Mouse (Mus musculus) MEL (cell line): Measurements from ENCODE around the gene Eif4e1b. TPM values are rescaled to one million over a fixed set of nuclear protein-coding genes. Genes with fewer than 3 reads are reported as not detected.
"Not testable (repeated sequence)": the region's sequence is repeated elsewhere in the genome, so short reads cannot be mapped to it uniquely, and the experiment has no call there.

Experiments used
- DNase-seq: peaks from one replicate; pipeline ENCODE4 v3.0.0; 2011; ENCODE audit warnings: low read depth, low spot score
- H3K27ac ChIP-seq: 2 replicates; pipeline ENCODE4 v1.5.1; 2012; ENCODE audit warnings: low read depth, mild to moderate bottlenecking, control low read depth, low read length, moderate library complexity; ENCODE audit not compliant: control insufficient read depth
- H3K27me3 ChIP-seq, 2 experiments: fragments of 150-350 bp in 1 of 2; sonication (generic) in 1 of 2; 2 replicates each; pipeline ENCODE4 v1.6.1; 2012; ENCODE audit warnings: low read length in 2 of 2, mild to moderate bottlenecking in 2 of 2, improper control_type of control experiment in 1 of 2, moderate library complexity in 1 of 2; ENCODE audit not compliant: insufficient read depth in 2 of 2, control insufficient read depth in 1 of 2
- H3K36me3 ChIP-seq, 2 experiments: 2 replicates each; pipeline ENCODE4 v1.6.1; 2012 to 2014; ENCODE audit warnings: low read length in 2 of 2, improper control_type of control experiment in 1 of 2, inconsistent platforms in 1 of 2, mild to moderate bottlenecking in 1 of 2; ENCODE audit not compliant: insufficient read depth in 2 of 2, control insufficient read depth in 1 of 2
- H3K4me1 ChIP-seq, 2 experiments: fragments of 150-350 bp in 1 of 2; sonication (generic) in 1 of 2; 2 replicates each; pipeline ENCODE4 v1.6.1; 2012; ENCODE audit warnings: low read length in 2 of 2, improper control_type of control experiment in 1 of 2, mild to moderate bottlenecking in 1 of 2; ENCODE audit not compliant: insufficient read depth in 2 of 2, control insufficient read depth in 1 of 2
- H3K4me3 ChIP-seq, 2 experiments: fragments of 150-350 bp in 1 of 2; sonication (generic) in 1 of 2; 2 replicates each; pipeline ENCODE4 v1.5.1; 2012; ENCODE audit warnings: low read depth in 2 of 2, low read length in 2 of 2, mild to moderate bottlenecking in 2 of 2, moderate library complexity in 2 of 2, control low read depth in 1 of 2, improper control_type of control experiment in 1 of 2; ENCODE audit not compliant: control insufficient read depth in 1 of 2, insufficient read depth in 1 of 2
- H3K79me2 ChIP-seq: 2 replicates; pipeline ENCODE4 v1.6.1; 2012; ENCODE audit warnings: mild to moderate bottlenecking, low read length, moderate library complexity; ENCODE audit not compliant: control insufficient read depth, poor library complexity, insufficient read depth
- H3K9ac ChIP-seq: 2 replicates; pipeline ENCODE4 v1.6.1; 2012; ENCODE audit warnings: low read depth, mild to moderate bottlenecking, control low read depth, low read length, moderate library complexity; ENCODE audit not compliant: control insufficient read depth, poor library complexity, severe bottlenecking
- H3K9me3 ChIP-seq: fragments of 150-350 bp; sonication (generic); replicated peaks from 2 replicates; pipeline ENCODE4 v1.6.1; 2012; ENCODE audit warnings: mild to moderate bottlenecking, low read length, improper control_type of control experiment, moderate library complexity; ENCODE audit not compliant: insufficient read depth
- CHD1 ChIP-seq: IDR thresholded peaks from 2 replicates; pipeline ENCODE4 v1.6.1; 2012; ENCODE audit warnings: low read depth, mild to moderate bottlenecking, inconsistent platforms, low read length, improper control_type of control experiment
- CHD2 ChIP-seq: IDR thresholded peaks from 2 replicates; pipeline ENCODE4 v1.6.1; 2011; ENCODE audit warnings: low read length, improper control_type of control experiment
- ELF1 ChIP-seq: IDR thresholded peaks from 2 replicates; pipeline ENCODE4 v1.6.1; 2014; ENCODE audit warnings: low read depth, mild to moderate bottlenecking, inconsistent platforms, low read length, improper control_type of control experiment, moderate library complexity
- EP300 ChIP-seq, 2 experiments: IDR thresholded peaks; 2 replicates each; pipeline ENCODE4 v1.6.1; 2011; ENCODE audit warnings: improper control_type of control experiment in 2 of 2, low read length in 2 of 2, low read depth in 1 of 2, mild to moderate bottlenecking in 1 of 2
- ETS1 ChIP-seq: IDR thresholded peaks from 2 replicates; pipeline ENCODE4 v1.6.1; 2012; ENCODE audit warnings: low read depth, mild to moderate bottlenecking, inconsistent platforms, low read length, improper control_type of control experiment, moderate library complexity
- MAX ChIP-seq: IDR thresholded peaks from 2 replicates; pipeline ENCODE4 v1.6.1; 2011; ENCODE audit warnings: low read length, improper control_type of control experiment
- MXI1 ChIP-seq: IDR thresholded peaks from 2 replicates; pipeline ENCODE4 v1.6.1; 2011; ENCODE audit warnings: mild to moderate bottlenecking, low read depth, low read length, improper control_type of control experiment
- MYC ChIP-seq: IDR thresholded peaks from 2 replicates; pipeline ENCODE4 v1.6.1; 2011; ENCODE audit warnings: low read depth, mild to moderate bottlenecking, low read length, improper control_type of control experiment, moderate library complexity
- NRF1 ChIP-seq: IDR thresholded peaks from 2 replicates; pipeline ENCODE4 v1.6.1; 2014; ENCODE audit warnings: low read depth, mild to moderate bottlenecking, inconsistent platforms, low read length, improper control_type of control experiment, moderate library complexity; ENCODE audit not compliant: poor library complexity, insufficient read depth, severe bottlenecking
- POLR2AphosphoS2 ChIP-seq: IDR thresholded peaks from 2 replicates; pipeline ENCODE4 v1.6.1; 2011; ENCODE audit warnings: low read length, improper control_type of control experiment
- POLR2AphosphoS5 ChIP-seq: IDR thresholded peaks from 2 replicates; pipeline ENCODE4 v1.6.1; 2012; ENCODE audit warnings: low read depth, borderline replicate concordance, mild to moderate bottlenecking, inconsistent platforms, low read length, moderate library complexity, mixed read lengths
- SIN3A ChIP-seq: IDR thresholded peaks from 2 replicates; pipeline ENCODE4 v1.6.1; 2012; ENCODE audit warnings: low read length, improper control_type of control experiment, inconsistent platforms
- TAL1 ChIP-seq: IDR thresholded peaks from 2 replicates; pipeline ENCODE4 v1.6.1; 2012; ENCODE audit warnings: mild to moderate bottlenecking, inconsistent platforms, low read length, moderate library complexity, mixed read lengths
- TBP ChIP-seq: IDR thresholded peaks from 2 replicates; pipeline ENCODE4 v1.8.0; 2011; ENCODE audit warnings: low read depth, low read length, improper control_type of control experiment
- USF2 ChIP-seq, 2 experiments: IDR thresholded peaks; 2 replicates each; pipeline ENCODE4 v1.6.1; 2011 to 2012; ENCODE audit warnings: improper control_type of control experiment in 2 of 2, low read length in 2 of 2, borderline replicate concordance in 1 of 2, inconsistent platforms in 1 of 2, low read depth in 1 of 2, mild to moderate bottlenecking in 1 of 2; ENCODE audit not compliant: insufficient read depth in 1 of 2
- ZC3H11A ChIP-seq: IDR thresholded peaks from 2 replicates; pipeline ENCODE4 v1.6.1; 2012; ENCODE audit warnings: low read depth, mild to moderate bottlenecking, inconsistent platforms, low read length, improper control_type of control experiment
- ZNF384 ChIP-seq: IDR thresholded peaks from 2 replicates; pipeline ENCODE4 v1.6.1; 2012; ENCODE audit warnings: low read depth, mild to moderate bottlenecking, inconsistent platforms, low read length, improper control_type of control experiment
- polyA plus RNA-seq, 2 experiments: library from polyadenylated mRNA; stranded (reverse) in 1 of 2; unstranded in 1 of 2; fragments of >175 nt in 1 of 2; fragments of >200 nt in 1 of 2; gene quantifications; 2 replicates each; pipeline versions ENCODE4 v1.2.1 to v1.2.4; 2012; ENCODE audit warnings: low replicate concordance in 2 of 2, low read depth in 1 of 2; ENCODE audit not compliant: insufficient read length in 2 of 2, insufficient read depth in 1 of 2, missing spikeins in 1 of 2
- total RNA-seq: library from RNA; depleted of rRNA; stranded (reverse); fragments of 300-350 nt; gene quantifications from 2 replicates; pipeline ENCODE4 v1.2.3, GENCODE M21; 2012

Eif4e1b gene
- total and polyA plus RNA-seq, 3 experiments = not detected

DNA sequence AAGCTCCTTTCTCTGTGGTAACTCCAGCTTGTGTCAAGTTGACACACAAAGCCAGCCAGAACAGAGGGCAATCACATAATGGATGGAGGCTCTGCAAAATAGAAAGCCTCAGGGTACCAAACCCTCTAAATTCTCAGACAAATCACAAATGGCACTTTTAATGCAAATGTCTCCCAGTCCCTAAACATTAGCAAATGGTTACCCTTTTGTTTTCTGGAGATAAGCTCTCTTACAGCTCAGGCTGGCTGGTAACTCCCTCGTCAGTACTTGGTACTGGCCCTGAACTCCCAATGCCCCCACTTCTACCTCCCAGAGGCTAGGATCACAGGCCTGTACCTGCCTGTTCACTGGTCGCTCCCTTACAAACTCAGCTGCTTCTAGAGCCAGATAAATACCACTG is 563 bp upstream of the Eif4e1b start:
- Histone ChIP-seq H3K9ac (no peak overlapping the region), H3K9me3 (no peaks in the 10 kb centered on the region), H3K79me2 (no peaks in the 10 kb centered on the region), H3K4me1 (no peaks in the 10 kb centered on the region), H3K36me3 (no peaks in the 10 kb centered on the region), H3K4me3 (no peak overlapping the region), H3K27ac (no peak overlapping the region), H3K27me3 (peaks cover 3 to 15% of the 10 kb centered on the region in 2 experiments; a peak in 3 of 4 replicates)
- DNase-seq = no peak
- TF ChIP-seq POLR2AphosphoS5 (no peak), USF2 (IDR thresholded peaks at IDR 0.05; ENCODE audit: borderline replicate concordance in 1 of 2, insufficient read depth in 1 of 2, low read depth in 1 of 2, low read length in 2 of 2) (no peak), POLR2AphosphoS2 (no peak), MXI1 (no peak), TAL1 (no peak), SIN3A (no peak), ELF1 (no peak), TBP (no peak), ZNF384 (no peak), MYC (no peak), NRF1 (no peak), CHD1 (no peak), MAX (no peak), ZC3H11A (no peak), ETS1 (no peak), CHD2 (no peak), EP300 (IDR thresholded peaks at IDR 0.05; ENCODE audit: low read depth in 1 of 2, low read length in 2 of 2) (no peak)

DNA sequence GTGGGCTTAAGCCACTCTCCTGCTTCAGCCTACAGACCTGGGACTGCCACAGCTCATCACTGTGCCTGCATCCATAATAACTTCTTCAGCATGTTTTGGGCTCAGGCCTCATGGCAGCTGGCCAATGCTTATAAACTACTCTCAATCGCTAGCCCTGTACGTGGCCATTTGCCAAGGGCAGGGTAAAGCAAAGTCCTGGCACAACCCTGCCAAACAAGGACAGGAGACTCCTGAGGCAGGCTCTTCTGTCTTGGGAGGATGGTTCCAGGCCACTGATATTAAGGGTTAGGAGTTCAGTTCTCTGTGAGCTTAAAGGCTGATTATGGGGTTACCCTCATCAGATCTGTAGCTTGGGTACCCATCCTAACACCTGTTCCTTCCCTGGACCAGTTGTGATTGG is 3.8 kb downstream of the Eif4e1b start:
- H3K4me1 ChIP-seq, H3K9ac ChIP-seq, H3K9me3 ChIP-seq, H3K4me3 ChIP-seq, H3K27ac ChIP-seq, H3K36me3 ChIP-seq, DNase-seq, H3K79me2 ChIP-seq: not testable (repeated sequence)
- H3K27me3 ChIP-seq = peaks cover 3 to 12% of the 10 kb centered on the region in 2 experiments; a peak in 3 of 4 replicates
